Mouse (Mus musculus) heart, embryonic 13.5 days (tissue): ENCODE data around the gene Armc10. TPM values are rescaled to one million over a fixed set of nuclear protein-coding genes. Genes with fewer than 3 reads are reported as not detected.
"Not testable (repeated sequence)": the region's sequence is repeated elsewhere in the genome, so short reads cannot be mapped to it uniquely, and the experiment has no call there.

ENCODE experiments used
- ATAC-seq: fragments of 200-750 bp; cut with Nextera tagmentation; 2 replicates; pipeline ENCODE4 v1.8.0; 2017; ENCODE audit warnings: moderate TSS enrichment; ENCODE audit not compliant: insufficient number of reproducible peaks, low FRiP score, low TSS enrichment; ENCODE audit errors: extremely low read depth
- H3K27ac ChIP-seq: fragments of 300-500 bp; sonication (generic); replicated peaks from 2 replicates; pipeline ENCODE4 v1.5.1; 2015; ENCODE audit warnings: moderate library complexity, mild to moderate bottlenecking, inconsistent platforms
- H3K27me3 ChIP-seq: fragments of 300-500 bp; sonication (generic); replicated peaks from 2 replicates; pipeline ENCODE4 v1.6.1; 2015; ENCODE audit warnings: mild to moderate bottlenecking, inconsistent platforms
- H3K36me3 ChIP-seq: fragments of 300-500 bp; sonication (generic); 2 replicates; pipeline ENCODE4 v1.6.1; 2015; ENCODE audit warnings: mild to moderate bottlenecking, inconsistent platforms
- H3K4me1 ChIP-seq: fragments of 300-500 bp; sonication (generic); 2 replicates; pipeline ENCODE4 v1.6.1; 2015; ENCODE audit warnings: inconsistent platforms
- H3K4me2 ChIP-seq: fragments of 300-500 bp; sonication (generic); 2 replicates; pipeline ENCODE4 v1.6.1; 2015; ENCODE audit warnings: inconsistent platforms, mild to moderate bottlenecking, moderate library complexity
- H3K4me3 ChIP-seq: fragments of 300-500 bp; sonication (generic); 2 replicates; pipeline ENCODE4 v1.5.1; 2015; ENCODE audit warnings: moderate library complexity, mild to moderate bottlenecking, inconsistent platforms
- H3K9ac ChIP-seq: fragments of 300-500 bp; sonication (generic); 2 replicates; pipeline ENCODE4 v1.6.1; 2015; ENCODE audit warnings: inconsistent platforms, mild to moderate bottlenecking, moderate library complexity
- H3K9me3 ChIP-seq: fragments of 300-500 bp; sonication (generic); 2 replicates; pipeline ENCODE4 v1.6.1; 2016; ENCODE audit warnings: inconsistent platforms
- WGBS: fragments of 180-500 bp; shearing (Covaris S2); methylation state at CpG from one replicate; pipeline ENCODE4 v1.1.7; 2015; ENCODE audit warnings: mixed read lengths; 5-methylcytosine and 5-hydroxymethylcytosine counted together
- polyA plus RNA-seq: library from polyadenylated mRNA; unstranded; fragments of >200 nt; fragmentation: Nextera tagmentation; extraction: Ambion mirVana; gene quantifications from 2 replicates; pipeline ENCODE4 v1.2.1, GENCODE M21; 2015

The Armc10 gene
- 20.4 and 21.9 TPM in 2 replicates for polyA plus RNA-seq

DNA sequence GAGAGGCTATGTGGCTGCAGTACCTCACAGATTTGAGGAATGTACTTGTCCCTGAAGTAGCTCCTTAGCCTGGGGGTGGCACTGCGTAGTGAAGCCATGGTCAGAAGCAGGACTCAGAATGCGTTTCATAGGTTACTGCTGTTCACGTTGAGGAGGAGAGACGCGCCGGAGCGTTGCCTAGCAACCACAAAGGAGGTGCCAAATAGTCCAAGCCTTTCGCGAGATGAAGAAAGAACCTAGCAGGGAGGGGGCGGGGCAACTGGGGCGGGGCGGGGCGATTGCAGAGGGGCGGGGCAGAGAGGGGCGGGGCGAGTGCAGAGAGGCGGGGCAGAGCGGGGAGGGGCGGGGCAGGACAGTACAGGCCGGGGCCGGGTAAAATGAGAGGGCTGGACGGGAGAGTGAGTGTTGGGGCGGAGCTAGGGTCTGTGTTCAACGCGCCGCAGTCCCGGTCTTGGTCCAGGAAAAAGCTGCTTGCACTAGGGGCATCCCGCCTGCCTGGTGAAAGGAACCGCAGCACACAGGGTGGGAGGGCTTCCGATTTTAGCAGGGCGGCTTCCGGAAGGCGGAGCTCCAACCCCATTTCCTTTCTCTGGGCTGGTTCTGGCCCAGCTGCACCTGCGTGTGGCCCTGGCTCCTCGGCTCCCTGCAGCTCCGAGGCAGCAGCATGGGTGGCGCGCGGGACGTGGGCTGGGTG is at the start of gene Armc10, which contains the start of gene Fbxl13:
TSS of gene Armc10 (plus strand) at position 375 of the 694 bp plus-strand sequence.
TSS of gene Fbxl13 (minus strand) at position 196 of the 694 bp plus-strand sequence.
- Histone ChIP-seq H3K4me3 (peak within 1 kb of the TSS; percentile 91), H3K27ac (peak within 1 kb of the TSS; percentile 84), H3K36me3 (peaks cover 31% of the 10 kb centered on the region), H3K9ac (peak within 1 kb of the TSS; percentile 91), H3K4me1 (peaks cover 19% of the 10 kb centered on the region), H3K4me2 (peak within 1 kb of the TSS; percentile 83), H3K27me3 (peaks cover 15% of the 10 kb centered on the region; the same call in 1 of the 2 replicates), H3K9me3 (no peaks in the 10 kb centered on the region)
- ATAC-seq: peak; percentile 94
- under 1% methylated on average over 39 of the region's 40 CpGs for WGBS

DNA sequence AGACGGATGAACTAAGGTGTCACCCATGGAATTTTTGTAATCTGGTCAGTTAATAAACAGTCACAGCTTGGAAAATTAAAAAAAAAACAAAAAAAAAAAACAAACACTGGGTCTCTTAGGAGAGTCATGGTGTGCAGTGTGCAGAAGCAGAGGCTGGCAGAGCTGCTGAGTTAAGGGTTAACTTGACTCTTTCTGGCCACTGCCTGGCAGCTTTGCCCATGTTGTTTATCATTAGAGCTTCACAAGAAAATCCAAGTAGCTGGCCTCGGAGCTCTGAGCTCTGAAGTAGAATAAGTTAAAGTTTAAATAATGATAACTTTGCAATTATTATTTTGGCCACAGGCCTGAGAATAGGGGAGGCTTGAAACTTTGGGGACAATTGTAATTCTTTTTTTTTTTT is 46.1 kb upstream of the Armc10 start:
- H3K36me3 ChIP-seq, H3K4me3 ChIP-seq, ATAC-seq, H3K9ac ChIP-seq, H3K27ac ChIP-seq, H3K4me1 ChIP-seq, H3K4me2 ChIP-seq, H3K9me3 ChIP-seq, H3K27me3 ChIP-seq: not testable (repeated sequence)
- WGBS: 57% methylated on average over 2 of the region's 2 CpGs

DNA sequence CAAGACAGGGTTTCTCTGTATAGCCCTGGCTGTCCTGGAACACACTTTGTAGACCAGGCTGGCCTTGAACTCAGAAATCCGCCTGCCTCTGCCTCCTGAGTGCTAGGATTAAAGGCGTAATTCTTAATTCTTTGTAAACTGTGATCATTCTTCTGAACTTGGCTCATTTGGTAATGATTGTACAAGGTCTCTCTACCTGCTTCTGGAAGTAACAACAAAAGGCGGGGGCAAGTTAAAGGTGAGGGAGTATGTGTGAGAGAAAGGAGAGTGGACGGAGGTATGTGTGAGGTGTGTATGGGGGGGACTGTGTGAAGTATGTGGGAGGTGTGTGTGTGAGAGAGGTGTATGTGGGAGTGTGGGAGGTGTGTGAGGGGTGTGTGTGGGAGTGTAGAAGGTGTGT is 45.7 kb upstream of the Armc10 start:
- ATAC-seq: no peak
- 81% methylated on average over 4 of the region's 4 CpGs for WGBS

DNA sequence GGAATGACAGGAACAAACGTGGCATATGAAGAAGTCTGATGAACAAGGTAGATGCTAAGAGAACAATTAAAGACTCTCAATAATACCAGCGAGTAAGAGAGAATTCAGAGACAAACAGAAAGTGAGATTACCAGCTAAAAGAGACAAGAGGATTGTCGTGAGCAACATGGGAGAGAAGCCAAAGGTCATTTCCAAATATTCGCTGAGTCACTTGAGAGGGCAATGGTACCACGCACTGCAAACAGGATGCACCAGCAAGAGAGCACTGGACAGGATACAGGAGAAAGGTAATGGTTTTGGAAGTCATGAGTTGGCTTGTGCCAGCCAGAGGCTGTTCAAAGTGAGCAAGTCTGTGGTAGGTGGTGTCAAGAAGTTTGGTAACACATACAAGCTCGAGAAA is 39.7 kb upstream of the Armc10 start:
- Histone ChIP-seq H3K27me3 (no peaks in the 10 kb centered on the region), H3K36me3 (no peaks in the 10 kb centered on the region), H3K4me3 (no peak overlapping the region), H3K4me1 (no peaks in the 10 kb centered on the region), H3K9me3 (no peaks in the 10 kb centered on the region), H3K9ac (no peak overlapping the region), H3K27ac (no peak overlapping the region), H3K4me2 (no peak overlapping the region)
- ATAC-seq: no peak
- WGBS: 60% methylated on average over 6 of the region's 6 CpGs

More for the DNA sequence above, 45.7 kb upstream of the Armc10 start:
- Histone ChIP-seq H3K4me3 (no peak overlapping the region), H3K9me3 (no peaks in the 10 kb centered on the region), H3K9ac (no peak overlapping the region), H3K4me2 (no peak overlapping the region), H3K4me1 (no peaks in the 10 kb centered on the region), H3K36me3 (no peaks in the 10 kb centered on the region), H3K27ac (no peak overlapping the region), H3K27me3 (no peaks in the 10 kb centered on the region)

DNA sequence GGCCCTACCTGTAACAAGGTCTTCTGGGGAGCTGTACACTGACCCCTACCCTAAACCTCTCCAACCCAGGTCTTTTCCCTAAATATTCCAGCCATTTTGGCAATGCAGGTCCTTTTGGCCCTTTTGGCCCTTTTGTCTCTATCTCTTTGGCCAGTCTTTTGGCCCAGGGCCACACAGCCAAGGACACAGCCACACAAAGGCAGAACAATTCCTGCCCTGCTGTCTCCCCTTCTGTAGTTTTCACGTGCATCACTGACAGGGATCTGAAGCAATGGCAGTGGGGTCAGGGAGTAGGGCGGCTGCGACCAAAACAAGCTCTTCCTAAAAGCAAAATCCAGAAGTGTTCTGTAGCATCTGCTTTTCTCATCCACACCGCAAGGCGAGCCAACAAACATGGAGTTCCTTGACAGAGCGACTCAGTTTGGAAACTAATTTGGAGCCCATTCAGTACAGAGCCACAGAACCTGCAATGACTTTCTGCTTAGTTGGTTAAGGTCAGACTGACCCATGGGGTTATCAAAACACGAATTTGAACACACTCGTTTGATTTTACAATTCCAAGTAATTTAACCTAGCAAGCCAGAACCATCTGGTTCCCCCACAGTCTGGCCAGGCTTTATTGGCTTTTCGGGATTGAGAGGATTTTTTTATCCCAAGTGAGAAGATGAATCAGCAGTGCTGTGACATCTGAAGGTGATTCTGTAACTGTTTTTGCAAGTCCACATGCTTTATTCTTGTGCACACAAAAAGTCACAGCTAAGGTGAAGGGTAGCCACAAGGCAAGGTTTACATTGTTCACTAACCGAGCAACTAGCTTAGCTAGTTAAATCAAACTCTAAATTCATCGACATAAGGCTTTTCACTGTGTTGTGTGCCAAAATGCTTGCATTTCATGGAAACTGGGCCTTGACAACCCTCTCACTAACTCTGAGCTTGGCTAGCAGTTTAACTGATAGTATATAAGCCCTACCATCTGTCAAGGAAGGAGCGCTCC is 37.0 kb upstream of the Armc10 start:
- Histone ChIP-seq H3K4me3 (no peak overlapping the region), H3K9ac (no peak overlapping the region), H3K27ac (0 out of 2 replicates have a peak overlapping the region, but pooled peaks have one; percentile 5), H3K4me2 (no peak overlapping the region), H3K36me3 (no peaks in the 10 kb centered on the region), H3K9me3 (no peaks in the 10 kb centered on the region), H3K27me3 (no peaks in the 10 kb centered on the region), H3K4me1 (no peaks in the 10 kb centered on the region)
- WGBS: 70% methylated on average over 12 of the region's 12 CpGs
- no peak for ATAC-seq

DNA sequence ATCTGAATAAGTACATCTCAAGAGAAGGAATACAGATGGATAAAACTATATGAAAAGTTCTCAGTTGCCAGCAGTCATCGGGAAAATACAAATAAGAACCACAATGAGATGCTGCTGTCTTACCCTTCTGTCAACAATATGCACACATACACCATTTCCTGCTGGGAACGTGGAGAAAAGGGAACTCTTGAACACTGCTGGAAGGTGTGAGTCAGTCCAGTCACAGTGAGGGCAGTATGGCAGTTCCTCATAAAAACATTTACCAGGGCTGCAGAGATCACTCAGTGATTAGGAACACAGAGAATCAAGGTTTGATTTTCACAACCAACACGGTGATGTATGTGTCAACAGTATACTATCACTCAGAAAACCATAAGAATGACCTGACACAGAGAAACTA is 34.6 kb upstream of the Armc10 start:
- no peaks in the 10 kb centered on the region for H3K9me3 ChIP-seq
- no peak for ATAC-seq
- H3K4me1 ChIP-seq: no peaks in the 10 kb centered on the region
- WGBS: 42% methylated on average over 3 of the region's 3 CpGs
- H3K9ac ChIP-seq: no peak overlapping the region
- H3K27me3 ChIP-seq: no peaks in the 10 kb centered on the region
- no peak overlapping the region for H3K27ac ChIP-seq
- no peak overlapping the region for H3K4me3 ChIP-seq
- no peaks in the 10 kb centered on the region for H3K36me3 ChIP-seq
- H3K4me2 ChIP-seq: no peak overlapping the region

DNA sequence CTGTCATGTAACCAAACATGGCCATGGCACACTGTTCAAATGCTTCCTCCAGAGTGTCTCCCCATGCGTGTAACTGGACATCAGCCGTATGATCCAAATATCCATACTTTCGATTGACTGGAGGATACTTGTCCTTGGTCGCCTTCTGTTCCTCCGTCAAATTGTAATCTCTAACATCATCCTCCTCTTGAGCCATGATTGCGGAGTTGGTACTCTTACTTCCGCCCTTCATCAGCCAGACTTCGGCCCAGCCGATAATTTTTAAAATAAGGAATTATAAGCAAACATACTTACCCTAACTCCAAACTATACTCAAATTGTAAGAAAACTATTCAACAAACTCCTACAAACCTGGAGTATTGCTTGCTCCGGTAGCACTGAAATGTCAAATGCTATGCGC is 31.3 kb upstream of the Armc10 start:
- H3K4me2 ChIP-seq, H3K27ac ChIP-seq, ATAC-seq, H3K36me3 ChIP-seq, H3K9me3 ChIP-seq, H3K4me1 ChIP-seq, H3K4me3 ChIP-seq, H3K9ac ChIP-seq, H3K27me3 ChIP-seq: not testable (repeated sequence)
- WGBS: 88% methylated on average over 11 of the region's 11 CpGs

DNA sequence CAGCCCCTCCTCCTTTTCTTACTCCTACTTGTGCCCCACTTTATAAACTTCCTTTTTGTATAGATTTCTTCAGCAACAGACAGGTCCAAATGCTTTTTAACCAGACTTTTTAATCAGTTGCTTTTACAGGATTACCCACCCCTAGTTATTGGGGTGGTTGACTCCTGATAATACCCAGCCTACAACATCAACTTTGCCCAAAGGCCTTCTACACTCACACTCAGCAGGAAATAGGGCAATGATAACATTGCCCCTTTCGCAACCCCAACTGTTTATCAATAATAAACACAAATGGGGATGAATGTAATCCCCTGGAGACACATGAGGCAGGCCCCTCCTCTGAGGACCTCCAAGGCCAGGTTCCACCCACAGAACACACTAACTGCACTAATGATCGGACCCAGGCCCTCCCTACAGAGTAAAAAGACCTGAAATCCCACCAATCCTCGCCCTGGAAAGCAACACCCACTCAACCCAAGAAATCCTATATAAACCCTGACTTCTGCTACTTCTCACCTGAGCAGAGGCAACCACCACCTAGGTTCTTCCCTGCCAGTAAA is 29.1 kb upstream of the Armc10 start:
- Histone ChIP-seq H3K4me3 (no peak overlapping the region), H3K36me3 (no peaks in the 10 kb centered on the region), H3K9me3 (no peaks in the 10 kb centered on the region), H3K9ac (no peak overlapping the region), H3K27me3 (no peaks in the 10 kb centered on the region), H3K4me1 (no peaks in the 10 kb centered on the region), H3K27ac (no peak overlapping the region), H3K4me2 (no peak overlapping the region)
- no peak for ATAC-seq
- WGBS: 60% methylated on average over 3 of the region's 3 CpGs

DNA sequence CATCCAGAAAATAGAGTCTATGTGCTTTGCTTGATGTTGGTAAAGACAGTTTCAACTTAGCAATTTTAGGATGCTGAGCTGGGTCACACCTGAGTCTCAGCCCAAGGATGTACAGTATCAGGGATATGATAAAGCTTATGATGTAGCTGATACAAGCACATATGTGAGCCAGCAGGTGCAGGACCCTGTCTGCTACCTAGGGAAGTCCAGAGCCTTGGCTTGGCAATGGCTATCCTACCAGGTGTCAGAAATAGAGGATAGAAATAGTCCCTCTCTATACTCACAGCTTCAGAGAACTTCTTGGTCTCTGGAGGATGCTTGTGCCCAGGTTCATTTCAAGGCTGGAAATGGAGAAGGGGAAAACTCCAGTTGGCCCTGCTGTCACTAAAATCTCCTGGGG is 19.7 kb upstream of the Armc10 start:
- H3K4me2 ChIP-seq: no peak overlapping the region
- ATAC-seq: no peak
- H3K4me1 ChIP-seq: no peaks in the 10 kb centered on the region
- H3K9me3 ChIP-seq: no peaks in the 10 kb centered on the region; the same call in 1 of the 2 replicates
- no peak overlapping the region for H3K9ac ChIP-seq
- no peak overlapping the region for H3K27ac ChIP-seq
- H3K36me3 ChIP-seq: no peaks in the 10 kb centered on the region
- no peak overlapping the region for H3K4me3 ChIP-seq
- H3K27me3 ChIP-seq: no peaks in the 10 kb centered on the region

DNA sequence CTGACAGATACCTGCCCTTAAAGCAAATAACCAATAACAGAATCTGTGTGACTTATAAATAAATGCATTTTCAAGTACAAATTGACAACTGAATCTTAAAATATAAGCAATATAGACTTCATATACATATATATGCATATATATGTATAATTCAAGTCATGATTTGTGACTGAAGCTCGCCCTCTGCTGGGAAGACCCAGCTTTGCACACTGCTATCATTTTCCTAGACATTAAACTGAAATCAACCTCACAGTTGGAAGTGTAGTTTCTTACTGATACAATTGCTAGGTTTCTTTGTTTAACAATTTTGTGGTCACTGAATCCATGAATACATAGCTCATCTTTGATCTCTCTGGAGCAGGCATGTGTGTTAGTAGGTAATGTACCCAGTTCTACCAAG is 4.7 kb upstream of the Armc10 start:
- no peaks in the 10 kb centered on the region for H3K36me3 ChIP-seq
- H3K27ac ChIP-seq: no peak overlapping the region
- H3K27me3 ChIP-seq: peaks cover 15% of the 10 kb centered on the region; the same call in 1 of the 2 replicates
- H3K9me3 ChIP-seq: no peaks in the 10 kb centered on the region
- ATAC-seq: no peak
- no peak overlapping the region for H3K4me3 ChIP-seq
- peaks cover 9% of the 10 kb centered on the region for H3K4me1 ChIP-seq
- WGBS: 3% methylated on average over 1 of the region's 1 CpGs
- no peak overlapping the region for H3K9ac ChIP-seq
- no peak overlapping the region for H3K4me2 ChIP-seq

DNA sequence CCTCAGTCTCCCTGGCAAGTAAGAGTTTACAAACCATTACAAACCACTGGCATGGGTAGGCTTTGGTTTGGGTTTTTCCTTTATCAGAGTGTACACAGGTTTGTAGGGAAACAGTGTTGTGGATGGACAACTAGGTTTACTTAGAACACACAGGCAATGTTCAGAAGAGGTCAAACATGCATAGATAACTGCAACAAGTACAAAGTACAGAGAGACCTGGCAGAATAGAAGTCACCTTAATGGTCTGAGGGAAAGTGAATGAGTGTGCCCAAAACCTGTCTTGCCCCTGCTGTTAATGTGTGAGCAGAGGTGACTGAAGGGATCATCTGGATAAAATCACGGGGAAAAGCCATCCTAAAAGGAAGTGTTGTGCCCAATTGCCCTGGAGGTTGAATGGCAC is 2.0 kb upstream of the Armc10 start:
- Histone ChIP-seq H3K27ac (no peak overlapping the region), H3K4me3 (no peak overlapping the region), H3K4me2 (no peak overlapping the region), H3K9ac (no peak overlapping the region), H3K36me3 (peaks cover 11% of the 10 kb centered on the region), H3K27me3 (peaks cover 15% of the 10 kb centered on the region; the same call in 1 of the 2 replicates), H3K4me1 (peaks cover 22% of the 10 kb centered on the region), H3K9me3 (no peaks in the 10 kb centered on the region)
- WGBS: 14% methylated on average over 1 of the region's 1 CpGs
- no peak for ATAC-seq
